Mouse (Mus musculus) retina, adult 2 months (tissue): ENCODE data around the gene S100a8.
A peak's percentile ranks its signal among the peaks of the same experiment; 100 is the strongest.

Experiments
- DNase-seq: peaks from one replicate; pipeline ENCODE4 v3.0.0-alpha.2; 2012; ENCODE audit warnings: low read depth, low spot score

The S100a8 gene

GRCm38 (mm10) chr3:90668846-90669245 lies at the start of gene S100a8:
TSS of gene S100a8 (plus strand) at chr3:90668978.
- no peak for DNase-seq

- no peak for DNase-seq
These were observed 47.2 kb upstream of the S100a8 start for GRCm38 (mm10) chr3:90621552-90621951.

GRCm38 (mm10) chr3:90623435-90624071 lies 45.2 kb upstream of the S100a8 start:
- no peak for DNase-seq

- no peak for DNase-seq
These were observed 43.3 kb upstream of the S100a8 start for GRCm38 (mm10) chr3:90625496-90625895.

- no peak for DNase-seq
These were observed 42.3 kb upstream of the S100a8 start for GRCm38 (mm10) chr3:90626266-90627021.

GRCm38 (mm10) chr3:90627366-90627765 lies 41.4 kb upstream of the S100a8 start:
- DNase-seq = no peak

- DNase-seq = no peak
These were observed 41.0 kb upstream of the S100a8 start for GRCm38 (mm10) chr3:90627807-90628206.

GRCm38 (mm10) chr3:90629298-90629697 lies 39.5 kb upstream of the S100a8 start:
- no peak for DNase-seq

- DNase-seq = no peak
These were observed 36.8 kb upstream of the S100a8 start for GRCm38 (mm10) chr3:90631984-90632383.

GRCm38 (mm10) chr3:90638511-90639275 lies 30.1 kb upstream of the S100a8 start:
- no peak for DNase-seq

- no peak for DNase-seq
These were observed 29.1 kb upstream of the S100a8 start for GRCm38 (mm10) chr3:90639511-90640154.

GRCm38 (mm10) chr3:90640981-90641380 lies 27.8 kb upstream of the S100a8 start:
- DNase-seq = no peak

- no peak for DNase-seq
These were observed 24.6 kb upstream of the S100a8 start for GRCm38 (mm10) chr3:90644220-90644619.

- DNase-seq = no peak
These were observed 21.5 kb upstream of the S100a8 start for GRCm38 (mm10) chr3:90647291-90647690.

- no peak for DNase-seq
These were observed 19.8 kb upstream of the S100a8 start for GRCm38 (mm10) chr3:90648981-90649380.

GRCm38 (mm10) chr3:90649832-90650231 lies 18.9 kb upstream of the S100a8 start:
- no peak for DNase-seq

GRCm38 (mm10) chr3:90652878-90653508 lies 15.8 kb upstream of the S100a8 start:
- DNase-seq = peak; percentile 34

- DNase-seq = no peak
These were observed 15.1 kb upstream of the S100a8 start, which contains the start of gene S100a7a for GRCm38 (mm10) chr3:90653717-90654116. TSS of gene S100a7a (plus strand) at chr3:90654017.

GRCm38 (mm10) chr3:90657405-90657804 lies 11.4 kb upstream of the S100a8 start:
- no peak for DNase-seq

- no peak for DNase-seq
These were observed 9.3 kb upstream of the S100a8 start for GRCm38 (mm10) chr3:90659364-90660044.

- DNase-seq = no peak
These were observed 4.6 kb upstream of the S100a8 start for GRCm38 (mm10) chr3:90664219-90664618.
